Mouse (Mus musculus): ENCODE data around the gene Pde4d. TPM values are rescaled to one million over a fixed set of nuclear protein-coding genes. Genes with fewer than 3 reads are reported as not detected.

The Pde4d gene
- polyA plus RNA-seq, 1 experiment from 2014 or later = 9.8 TPM

GRCm38 (mm10) chr13:108448348-108448931, 1.3 kb upstream of the Pde4d start:
- H3K36me3 ChIP-seq (replicated peaks) = no peaks in the 10 kb centered on the region
- no peak overlapping the region for H3K4me3 ChIP-seq
- no peak for DNase-seq (ENCODE audit: extremely low spot score, low spot score)
- no peaks in the 10 kb centered on the region for H3K9me3 ChIP-seq
- H3K27ac ChIP-seq = no peak overlapping the region
- H3K27me3 ChIP-seq (ENCODE audit: poor library complexity, severe bottlenecking) = no peaks in the 10 kb centered on the region
- WGBS = 86% methylated on average over 11 of the region's 11 CpGs
- peaks cover 8% of the 10 kb centered on the region; the same call in 1 of the 2 replicates for H3K4me1 ChIP-seq

GRCm38 (mm10) chr13:108451122-108451521, 1.4 kb downstream of the Pde4d start:
- no peak overlapping the region for H3K4me3 ChIP-seq
- H3K9me3 ChIP-seq = no peaks in the 10 kb centered on the region
- H3K4me1 ChIP-seq = peaks cover 8% of the 10 kb centered on the region; the same call in 1 of the 2 replicates
- WGBS = 88% methylated on average over 2 of the region's 2 CpGs
- no peak overlapping the region for H3K27ac ChIP-seq
- H3K27me3 ChIP-seq (ENCODE audit: poor library complexity, severe bottlenecking) = no peaks in the 10 kb centered on the region
- no peak for DNase-seq (ENCODE audit: extremely low spot score, low spot score)
- no peaks in the 10 kb centered on the region for H3K36me3 ChIP-seq (replicated peaks)

- H3K4me3 ChIP-seq = no peak overlapping the region
- H3K36me3 ChIP-seq (replicated peaks) = no peaks in the 10 kb centered on the region
- H3K27me3 ChIP-seq (ENCODE audit: poor library complexity, severe bottlenecking) = no peaks in the 10 kb centered on the region
- no peak overlapping the region for H3K27ac ChIP-seq
- no peak for DNase-seq (ENCODE audit: extremely low spot score, low spot score)
- no peaks in the 10 kb centered on the region for H3K9me3 ChIP-seq
- peaks cover 8% of the 10 kb centered on the region; the same call in 1 of the 2 replicates for H3K4me1 ChIP-seq
- WGBS = 78% methylated on average over 6 of the region's 6 CpGs
Measured at GRCm38 (mm10) chr13:108453064-108453919, 3.5 kb downstream of the Pde4d start.

GRCm38 (mm10) chr13:108462518-108462917, 12.8 kb downstream of the Pde4d start:
- H3K27ac ChIP-seq = no peak overlapping the region
- H3K27me3 ChIP-seq (ENCODE audit: poor library complexity, severe bottlenecking) = no peaks in the 10 kb centered on the region
- H3K36me3 ChIP-seq (replicated peaks) = no peaks in the 10 kb centered on the region
- DNase-seq (ENCODE audit: extremely low spot score, low spot score) = no peak
- H3K4me3 ChIP-seq = no peak overlapping the region
- WGBS = 96% methylated on average over 5 of the region's 5 CpGs
- H3K4me1 ChIP-seq = no peaks in the 10 kb centered on the region
- no peaks in the 10 kb centered on the region for H3K9me3 ChIP-seq

- no peak overlapping the region for H3K4me3 ChIP-seq
- H3K9me3 ChIP-seq = no peaks in the 10 kb centered on the region
- no peak for DNase-seq (ENCODE audit: extremely low spot score, low spot score)
Measured at GRCm38 (mm10) chr13:108465755-108466154, 16.0 kb downstream of the Pde4d start.

GRCm38 (mm10) chr13:108467046-108467445, 17.3 kb downstream of the Pde4d start:
- Histone ChIP-seq H3K4me1 (no peaks in the 10 kb centered on the region), H3K36me3 (replicated peaks) (no peaks in the 10 kb centered on the region), H3K27me3 (ENCODE audit: poor library complexity, severe bottlenecking) (no peaks in the 10 kb centered on the region), H3K9me3 (no peaks in the 10 kb centered on the region), H3K27ac (no peak overlapping the region), H3K4me3 (no peak overlapping the region)
- no peak for DNase-seq (ENCODE audit: extremely low spot score, low spot score)
- 89% methylated on average over 1 of the region's 1 CpGs for WGBS

More at GRCm38 (mm10) chr13:108465755-108466154, 16.0 kb downstream of the Pde4d start:
- Histone ChIP-seq H3K4me1 (no peaks in the 10 kb centered on the region), H3K27me3 (ENCODE audit: poor library complexity, severe bottlenecking) (no peaks in the 10 kb centered on the region), H3K36me3 (replicated peaks) (no peaks in the 10 kb centered on the region), H3K27ac (no peak overlapping the region)

- 92% methylated on average over 3 of the region's 3 CpGs for WGBS
- Histone ChIP-seq H3K36me3 (replicated peaks) (no peaks in the 10 kb centered on the region), H3K27ac (no peak overlapping the region), H3K4me1 (no peaks in the 10 kb centered on the region), H3K27me3 (ENCODE audit: poor library complexity, severe bottlenecking) (no peaks in the 10 kb centered on the region), H3K4me3 (no peak overlapping the region), H3K9me3 (no peaks in the 10 kb centered on the region)
- DNase-seq (ENCODE audit: extremely low spot score, low spot score) = no peak
Measured at GRCm38 (mm10) chr13:108480451-108480850, 30.7 kb downstream of the Pde4d start.

GRCm38 (mm10) chr13:108485036-108485435, 35.3 kb downstream of the Pde4d start:
- no peaks in the 10 kb centered on the region for H3K36me3 ChIP-seq (replicated peaks)
- no peak overlapping the region for H3K4me3 ChIP-seq
- H3K27me3 ChIP-seq (ENCODE audit: poor library complexity, severe bottlenecking) = no peaks in the 10 kb centered on the region
- no peak for DNase-seq (ENCODE audit: extremely low spot score, low spot score)
- no peaks in the 10 kb centered on the region for H3K9me3 ChIP-seq
- 92% methylated on average over 6 of the region's 6 CpGs for WGBS
- H3K27ac ChIP-seq = no peak overlapping the region
- no peaks in the 10 kb centered on the region for H3K4me1 ChIP-seq

- WGBS = 92% methylated on average over 3 of the region's 3 CpGs
Measured at GRCm38 (mm10) chr13:108487066-108487465, 37.3 kb downstream of the Pde4d start.

GRCm38 (mm10) chr13:108489825-108490224, 40.1 kb downstream of the Pde4d start:
- no peaks in the 10 kb centered on the region for H3K36me3 ChIP-seq (replicated peaks)
- H3K9me3 ChIP-seq = no peaks in the 10 kb centered on the region
- no peaks in the 10 kb centered on the region for H3K27me3 ChIP-seq (ENCODE audit: poor library complexity, severe bottlenecking)
- H3K27ac ChIP-seq = no peak overlapping the region
- no peak for DNase-seq (ENCODE audit: extremely low spot score, low spot score)
- H3K4me3 ChIP-seq = no peak overlapping the region
- no peaks in the 10 kb centered on the region for H3K4me1 ChIP-seq

More at GRCm38 (mm10) chr13:108487066-108487465, 37.3 kb downstream of the Pde4d start:
- no peaks in the 10 kb centered on the region for H3K9me3 ChIP-seq
- H3K4me1 ChIP-seq = no peaks in the 10 kb centered on the region
- DNase-seq (ENCODE audit: extremely low spot score, low spot score) = no peak
- no peak overlapping the region for H3K4me3 ChIP-seq
- no peak overlapping the region for H3K27ac ChIP-seq
- H3K36me3 ChIP-seq (replicated peaks) = no peaks in the 10 kb centered on the region
- H3K27me3 ChIP-seq (ENCODE audit: poor library complexity, severe bottlenecking) = no peaks in the 10 kb centered on the region

GRCm38 (mm10) chr13:108490872-108491271, 41.1 kb downstream of the Pde4d start:
- no peak for DNase-seq (ENCODE audit: extremely low spot score, low spot score)
- 80% methylated on average over 2 of the region's 2 CpGs for WGBS
- no peaks in the 10 kb centered on the region for H3K9me3 ChIP-seq
- H3K4me1 ChIP-seq = no peaks in the 10 kb centered on the region
- no peaks in the 10 kb centered on the region for H3K27me3 ChIP-seq (ENCODE audit: poor library complexity, severe bottlenecking)
- H3K4me3 ChIP-seq = no peak overlapping the region
- H3K27ac ChIP-seq = no peak overlapping the region
- no peaks in the 10 kb centered on the region for H3K36me3 ChIP-seq (replicated peaks)

- H3K4me3 ChIP-seq = no peak overlapping the region
Measured at GRCm38 (mm10) chr13:108492886-108493285, 43.1 kb downstream of the Pde4d start.

GRCm38 (mm10) chr13:108494365-108494764, 44.6 kb downstream of the Pde4d start:
- H3K27ac ChIP-seq = no peak overlapping the region
- 81% methylated on average over 2 of the region's 2 CpGs for WGBS
- H3K9me3 ChIP-seq = no peaks in the 10 kb centered on the region
- no peaks in the 10 kb centered on the region for H3K36me3 ChIP-seq (replicated peaks)
- no peaks in the 10 kb centered on the region for H3K27me3 ChIP-seq (ENCODE audit: poor library complexity, severe bottlenecking)
- H3K4me3 ChIP-seq = no peak overlapping the region
- no peak for DNase-seq (ENCODE audit: extremely low spot score, low spot score)
- H3K4me1 ChIP-seq = 0 out of 2 replicates have a peak, but pooled peaks cover 3% of the 10 kb centered on the region

More at GRCm38 (mm10) chr13:108492886-108493285, 43.1 kb downstream of the Pde4d start:
- Histone ChIP-seq H3K27ac (no peak overlapping the region), H3K36me3 (replicated peaks) (no peaks in the 10 kb centered on the region), H3K9me3 (no peaks in the 10 kb centered on the region), H3K27me3 (ENCODE audit: poor library complexity, severe bottlenecking) (no peaks in the 10 kb centered on the region), H3K4me1 (no peaks in the 10 kb centered on the region)
- no peak for DNase-seq (ENCODE audit: extremely low spot score, low spot score)

All from forebrain, embryonic 10.5 days (tissue).